Mouse (Mus musculus): ENCODE results near the gene Magoh.

Magoh gene

GRCm38 (mm10) chr4:107879254-107880050 lies at the start of gene Magoh:
TSS of gene Magoh (plus strand) at chr4:107879755.
- in situ Hi-C loops (cut with MboI; ENCODE audit: unreplicated experiment in 2 of 2): no loop called here

GRCm38 (mm10) chr4:107830189-107830588 lies 49.4 kb upstream of the Magoh start:
- in situ Hi-C loops (cut with MboI; ENCODE audit: unreplicated experiment in 2 of 2): loop anchor here in 1 of 2 experiments (25.0 kb wide), 1 partner anchor 418 kb away; no protein-coding TSS in a partner anchor

- in situ Hi-C loops (cut with MboI; ENCODE audit: unreplicated experiment in 2 of 2): loop anchor here in 1 of 2 experiments (25.0 kb wide), 1 partner anchor 419 kb away; no protein-coding TSS in a partner anchor
These were observed 48.7 kb upstream of the Magoh start for GRCm38 (mm10) chr4:107830821-107831221.

DNA sequence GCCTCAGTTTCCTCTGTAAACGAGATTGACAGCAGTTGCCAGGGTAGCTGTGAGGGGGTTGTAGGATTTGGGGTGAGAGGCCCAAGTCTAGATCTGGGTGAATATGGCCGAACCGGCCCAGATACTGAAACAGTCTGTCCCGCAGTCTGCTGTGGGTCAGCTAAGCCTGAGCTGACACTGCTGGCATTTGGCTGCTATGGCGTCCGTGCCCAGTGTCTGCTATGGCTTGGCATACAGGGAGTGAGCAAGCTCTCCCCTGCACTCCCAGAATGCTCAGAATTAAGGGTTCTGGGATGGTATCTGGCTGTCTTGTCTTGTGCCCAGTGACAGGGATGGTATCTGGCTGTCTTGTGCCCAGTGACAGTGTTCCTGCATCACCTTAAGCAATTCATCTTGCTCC lies 47.9 kb upstream of the Magoh start:
- in situ Hi-C loops (cut with MboI; ENCODE audit: unreplicated experiment in 2 of 2): loop anchor here in 1 of 2 experiments (25.0 kb wide), 1 partner anchor 419 kb away; no protein-coding TSS in a partner anchor

GRCm38 (mm10) chr4:107833525-107833924 lies 46.0 kb upstream of the Magoh start:
- in situ Hi-C loops (cut with MboI; ENCODE audit: unreplicated experiment in 2 of 2): loop anchor here in 1 of 2 experiments (25.0 kb wide), 1 partner anchor 421 kb away; no protein-coding TSS in a partner anchor

DNA sequence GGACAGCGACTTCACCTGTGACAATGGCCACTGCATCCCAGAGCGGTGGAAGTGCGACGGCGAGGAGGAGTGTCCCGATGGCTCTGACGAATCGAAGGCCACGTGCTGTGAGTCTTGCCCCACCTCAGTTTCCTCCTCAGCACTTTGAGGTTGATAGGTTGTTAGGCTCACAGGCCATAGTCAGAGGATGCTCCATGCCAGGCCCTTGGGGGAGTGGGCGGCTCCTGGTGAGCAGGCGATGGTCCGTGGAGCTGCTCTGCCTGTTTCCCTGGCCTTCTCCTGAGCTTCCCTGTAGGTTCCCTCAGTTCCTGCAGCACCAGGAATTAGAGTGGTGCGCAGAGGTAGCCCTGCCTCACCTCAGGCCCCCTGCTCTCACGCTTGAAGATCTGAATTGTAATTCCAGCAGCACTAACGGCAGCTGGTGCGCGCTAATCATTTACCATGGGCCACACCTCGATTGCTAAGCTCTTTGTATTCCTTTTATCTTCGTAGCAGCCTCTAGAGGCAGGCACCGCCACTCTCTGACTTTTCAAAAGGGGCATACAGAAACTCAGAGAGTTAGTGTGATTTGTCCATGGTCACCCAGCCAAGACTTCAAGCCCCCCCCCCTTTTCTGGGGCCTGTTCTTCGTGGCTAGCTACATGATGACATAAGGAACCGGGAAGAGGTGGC lies 44.8 kb upstream of the Magoh start:
- in situ Hi-C loops (cut with MboI; ENCODE audit: unreplicated experiment in 2 of 2): loop anchor here in 1 of 2 experiments (25.0 kb wide), 1 partner anchor 422 kb away; no protein-coding TSS in a partner anchor

- in situ Hi-C loops (cut with MboI; ENCODE audit: unreplicated experiment in 2 of 2): loop anchor here in 1 of 2 experiments (25.0 kb wide), 1 partner anchor 423 kb away; no protein-coding TSS in a partner anchor
These were observed 44.0 kb upstream of the Magoh start for GRCm38 (mm10) chr4:107835508-107835909.

- in situ Hi-C loops (cut with MboI; ENCODE audit: unreplicated experiment in 2 of 2): loop anchor here in 1 of 2 experiments (25.0 kb wide), 1 partner anchor 424 kb away; no protein-coding TSS in a partner anchor
These were observed 42.8 kb upstream of the Magoh start for GRCm38 (mm10) chr4:107836758-107837157.

DNA sequence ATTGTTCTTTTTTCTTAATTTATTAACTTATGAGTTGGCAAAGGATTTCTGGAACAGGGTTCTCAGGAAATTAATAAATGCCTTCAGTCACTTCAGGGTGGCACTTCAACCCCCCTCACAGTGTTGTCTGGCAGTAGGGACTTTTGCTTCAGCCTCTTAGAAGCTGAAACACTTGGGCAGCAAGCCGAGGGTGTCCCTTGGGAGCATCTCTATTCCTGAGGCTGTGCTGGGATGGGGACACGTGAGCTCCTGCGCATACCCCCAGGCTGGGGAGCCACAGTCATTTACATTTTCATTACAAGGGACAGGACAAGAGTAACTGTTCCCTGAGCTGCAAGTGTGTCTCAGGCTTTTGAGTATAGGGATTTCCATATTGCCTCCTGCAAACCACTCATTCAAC lies 41.6 kb upstream of the Magoh start:
- in situ Hi-C loops (cut with MboI; ENCODE audit: unreplicated experiment in 2 of 2): loop anchor here in 1 of 2 experiments (25.0 kb wide), 1 partner anchor 426 kb away; no protein-coding TSS in a partner anchor

DNA sequence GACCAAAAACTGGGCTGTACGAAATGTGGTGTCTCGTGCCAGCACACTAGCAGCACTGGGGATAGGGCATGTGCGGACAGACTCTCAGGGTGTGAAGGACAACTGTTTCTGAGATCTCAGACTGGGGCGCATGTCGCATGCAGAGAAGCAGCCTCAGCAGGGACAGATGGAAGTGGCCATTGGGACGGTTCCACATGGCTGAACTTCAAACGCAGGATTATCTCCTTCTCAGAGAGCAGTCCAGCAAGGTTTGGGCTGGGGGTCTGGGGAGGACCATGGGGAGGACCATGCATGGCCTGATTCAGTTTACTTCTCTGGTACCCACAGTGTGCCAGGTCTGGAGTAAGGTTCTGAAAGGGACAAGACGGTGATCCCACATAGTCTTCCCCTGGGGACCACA lies 35.9 kb upstream of the Magoh start:
- in situ Hi-C loops (cut with MboI; ENCODE audit: unreplicated experiment in 2 of 2): loop anchor here in 1 of 2 experiments (5.0 to 25.0 kb wide), 3 partner anchors 101 to 431 kb away; no protein-coding TSS in a partner anchor

- in situ Hi-C loops (cut with MboI; ENCODE audit: unreplicated experiment in 2 of 2): loop anchor here (5.0 to 25.0 kb wide), 5 partner anchors 103 to 433 kb away; no protein-coding TSS in a partner anchor
These were observed 34.6 kb upstream of the Magoh start for GRCm38 (mm10) chr4:107844971-107845370.

DNA sequence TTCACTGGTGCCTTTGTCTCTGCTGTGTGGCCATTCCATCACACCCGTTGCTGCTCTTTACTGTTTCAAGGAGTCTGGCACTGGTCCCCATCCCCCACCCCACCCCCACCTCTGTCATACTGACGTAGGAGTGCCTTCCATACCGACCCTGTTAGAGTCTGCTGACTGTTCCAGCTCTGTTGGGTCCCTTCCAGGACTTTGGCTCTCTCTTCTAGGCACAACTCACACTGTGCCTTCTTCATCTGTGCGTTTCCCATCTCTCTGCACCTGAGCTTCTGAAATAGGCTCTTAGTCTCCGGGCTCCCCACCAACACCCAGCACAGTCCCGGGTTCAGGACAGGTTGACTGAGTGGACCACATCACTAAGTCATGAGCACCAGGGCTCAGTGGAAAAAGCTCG lies 32.8 kb upstream of the Magoh start:
- in situ Hi-C loops (cut with MboI; ENCODE audit: unreplicated experiment in 2 of 2): loop anchor here (5.0 to 25.0 kb wide), 4 partner anchors 109 to 434 kb away; no protein-coding TSS in a partner anchor

DNA sequence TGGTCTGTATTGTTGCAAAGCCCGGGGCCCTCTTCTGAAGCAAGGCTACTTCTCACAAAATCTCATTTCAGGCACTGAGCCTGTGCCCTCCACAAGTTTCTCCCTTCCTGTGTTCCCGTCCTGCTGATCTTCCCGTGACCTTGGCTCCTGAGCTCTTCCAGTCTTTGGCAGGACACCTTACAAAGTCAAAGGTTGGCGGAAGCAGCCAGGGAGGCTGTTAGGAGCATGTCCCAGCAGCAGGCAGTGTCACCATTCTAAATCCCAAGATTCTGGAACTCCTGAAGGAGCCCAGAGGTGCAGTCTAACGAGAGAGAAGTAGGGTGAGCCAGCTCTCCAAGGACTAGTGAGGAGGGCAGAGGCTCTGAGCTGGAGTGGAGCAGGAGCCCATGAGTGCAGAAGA lies 31.0 kb upstream of the Magoh start:
- in situ Hi-C loops (cut with MboI; ENCODE audit: unreplicated experiment in 2 of 2): loop anchor here (5.0 to 25.0 kb wide), 4 partner anchors 111 to 436 kb away; no protein-coding TSS in a partner anchor

DNA sequence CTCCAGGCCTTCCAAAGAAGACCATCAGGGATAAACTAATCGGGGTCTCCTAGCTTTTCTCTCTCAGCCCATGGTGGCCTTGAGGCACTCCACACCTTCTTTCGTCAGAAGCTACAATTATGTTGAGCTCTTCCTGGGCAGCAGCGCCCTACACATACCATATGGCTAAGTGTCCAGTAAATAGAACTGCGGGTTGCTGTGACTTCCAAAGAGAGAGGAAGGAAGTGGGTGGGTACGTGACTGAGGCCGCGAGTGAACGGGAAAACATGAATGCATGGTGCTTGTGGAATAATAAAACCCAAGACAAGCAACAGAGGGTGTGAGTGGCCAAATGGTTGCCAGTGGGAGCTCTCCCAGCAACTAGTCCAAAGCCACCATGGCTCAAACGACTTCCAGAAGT lies 29.9 kb upstream of the Magoh start:
- in situ Hi-C loops (cut with MboI; ENCODE audit: unreplicated experiment in 2 of 2): loop anchor here (5.0 to 25.0 kb wide), 5 partner anchors 112 to 1035 kb away; no protein-coding TSS in a partner anchor

- in situ Hi-C loops (cut with MboI; ENCODE audit: unreplicated experiment in 2 of 2): loop anchor here in 1 of 2 experiments (10.0 kb wide), 1 partner anchor 1035 kb away; no protein-coding TSS in a partner anchor
These were observed 29.5 kb upstream of the Magoh start for GRCm38 (mm10) chr4:107850091-107850490.

DNA sequence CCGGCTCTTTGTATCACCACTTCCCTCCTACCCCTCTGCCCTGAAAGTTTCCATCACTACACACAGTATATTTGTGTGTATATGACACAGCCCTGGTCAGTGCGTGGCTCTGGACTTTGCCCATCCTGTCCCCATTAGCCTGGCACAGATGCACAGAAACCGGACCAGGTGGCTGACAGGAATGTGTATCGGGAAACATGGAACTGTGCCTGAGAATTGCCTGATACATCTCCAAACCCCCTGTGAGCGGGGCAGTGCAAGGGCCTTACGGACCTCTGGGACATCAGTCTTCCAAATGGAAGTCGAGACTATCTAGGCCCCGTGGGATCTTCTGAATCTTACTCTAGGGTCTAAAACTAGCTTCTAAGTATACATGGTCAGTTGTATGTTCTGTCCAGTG lies 26.2 kb upstream of the Magoh start:
- in situ Hi-C loops (cut with MboI; ENCODE audit: unreplicated experiment in 2 of 2): loop anchor here in 1 of 2 experiments (10.0 kb wide), 1 partner anchor 1039 kb away; no protein-coding TSS in a partner anchor

GRCm38 (mm10) chr4:107853836-107854235 lies 25.7 kb upstream of the Magoh start:
- in situ Hi-C loops (cut with MboI; ENCODE audit: unreplicated experiment in 2 of 2): loop anchor here in 1 of 2 experiments (10.0 kb wide), 1 partner anchor 1039 kb away; no protein-coding TSS in a partner anchor

- in situ Hi-C loops (cut with MboI; ENCODE audit: unreplicated experiment in 2 of 2): loop anchor here in 1 of 2 experiments (10.0 kb wide), 1 partner anchor 1042 kb away; no protein-coding TSS in a partner anchor
These were observed 22.4 kb upstream of the Magoh start for GRCm38 (mm10) chr4:107856958-107857686.

DNA sequence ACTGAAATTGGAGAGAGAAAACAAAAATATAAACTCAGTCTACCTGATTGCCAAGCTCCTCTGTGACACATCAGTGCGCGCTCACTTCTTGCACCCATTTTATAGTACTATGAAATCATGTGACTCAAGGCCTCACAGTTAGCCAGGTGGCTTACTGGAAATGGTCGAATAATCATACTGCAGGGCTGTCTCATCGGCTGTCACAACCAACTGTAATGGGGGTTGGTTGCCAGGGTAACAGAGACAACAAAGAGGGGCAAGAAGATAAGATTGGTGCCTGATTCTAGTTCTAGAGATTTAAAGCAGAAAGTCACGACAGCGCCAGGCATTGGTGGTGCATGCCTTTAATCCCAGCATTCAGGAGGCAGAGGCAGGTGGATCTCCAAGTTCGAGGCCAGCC lies 20.6 kb upstream of the Magoh start:
- in situ Hi-C loops (cut with MboI; ENCODE audit: unreplicated experiment in 2 of 2): loop anchor here in 1 of 2 experiments (10.0 kb wide), 1 partner anchor 1044 kb away; no protein-coding TSS in a partner anchor

DNA sequence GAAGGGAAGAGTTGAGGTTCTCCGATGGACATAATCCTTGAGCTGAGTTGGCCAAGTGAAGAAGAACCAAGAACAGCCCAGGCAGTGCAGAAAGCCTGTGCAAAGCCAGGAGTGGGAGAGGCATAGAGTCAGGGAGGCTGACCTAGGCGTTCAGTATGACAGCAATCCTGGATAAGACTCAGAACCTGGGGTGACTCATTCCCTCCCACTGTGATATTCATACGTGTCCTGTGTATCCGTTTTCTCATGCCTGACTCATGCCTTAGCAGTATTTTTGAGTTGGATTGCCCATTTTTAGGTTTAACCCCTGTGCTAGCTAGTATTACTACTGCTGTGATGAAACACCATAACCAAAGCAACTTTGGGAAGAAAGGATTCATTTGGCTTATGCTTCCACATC lies 14.7 kb upstream of the Magoh start:
- in situ Hi-C loops (cut with MboI; ENCODE audit: unreplicated experiment in 2 of 2): no loop called here

All from v-Abl transformed pro-B cells (cell line).